Mouse (Mus musculus): ENCODE results near the gene Zfp786.

DNA sequence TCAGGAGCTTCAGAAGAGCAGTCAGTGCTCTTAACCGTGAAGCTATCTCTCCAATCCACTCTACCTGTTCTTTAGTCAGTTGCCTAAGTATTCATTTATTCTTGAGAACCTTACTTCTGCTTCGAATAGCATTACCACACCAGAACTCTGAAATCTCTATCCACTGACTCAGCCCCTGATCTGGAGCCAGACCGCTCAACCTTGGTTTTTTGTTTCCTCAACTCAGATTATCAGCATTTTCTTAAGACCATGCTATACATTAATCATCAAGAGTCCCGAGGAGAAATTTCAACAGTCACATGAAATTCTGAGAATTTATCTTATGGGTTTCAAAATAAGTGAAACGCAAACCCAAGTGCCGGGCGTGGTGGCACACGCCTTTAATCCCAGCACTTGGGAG lies 11.9 kb downstream of the Zfp786 start:
- TF ChIP-seq POLR2A (IDR thresholded peaks at IDR 0.05; ENCODE audit: borderline replicate concordance, extremely low read depth, low read depth, low read length) (no peak), CTCF (IDR thresholded peaks at IDR 0.05; ENCODE audit: insufficient read depth, low read length) (no peak)
